Mouse (Mus musculus) lung, postnatal 14 days (tissue): Measurements from ENCODE around the gene Chdh.

ENCODE experiments used
- DNase-seq: peaks from one replicate; pipeline ENCODE4 v3.0.0; 2021

Gene Chdh

DNA sequence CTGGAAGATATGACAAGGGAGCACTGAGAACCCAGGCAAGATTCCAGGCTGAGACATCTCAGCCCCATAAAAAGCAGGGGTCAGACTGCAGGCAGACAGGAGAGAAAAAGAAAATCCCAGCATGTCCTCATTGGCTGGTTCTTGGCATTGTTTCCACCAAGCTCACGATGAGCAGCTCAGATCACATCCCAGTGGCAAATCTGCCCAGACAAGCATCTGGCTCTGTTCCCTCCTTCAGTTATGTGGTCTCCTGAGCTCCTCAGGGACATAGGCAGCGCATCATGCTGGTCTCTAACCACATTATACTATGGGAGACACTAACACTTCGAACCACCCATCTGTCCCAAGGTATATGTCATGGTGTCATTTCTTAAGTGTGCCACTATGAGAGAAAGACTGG, 59.7 kb downstream of the Chdh start:
- no peak for DNase-seq

DNA sequence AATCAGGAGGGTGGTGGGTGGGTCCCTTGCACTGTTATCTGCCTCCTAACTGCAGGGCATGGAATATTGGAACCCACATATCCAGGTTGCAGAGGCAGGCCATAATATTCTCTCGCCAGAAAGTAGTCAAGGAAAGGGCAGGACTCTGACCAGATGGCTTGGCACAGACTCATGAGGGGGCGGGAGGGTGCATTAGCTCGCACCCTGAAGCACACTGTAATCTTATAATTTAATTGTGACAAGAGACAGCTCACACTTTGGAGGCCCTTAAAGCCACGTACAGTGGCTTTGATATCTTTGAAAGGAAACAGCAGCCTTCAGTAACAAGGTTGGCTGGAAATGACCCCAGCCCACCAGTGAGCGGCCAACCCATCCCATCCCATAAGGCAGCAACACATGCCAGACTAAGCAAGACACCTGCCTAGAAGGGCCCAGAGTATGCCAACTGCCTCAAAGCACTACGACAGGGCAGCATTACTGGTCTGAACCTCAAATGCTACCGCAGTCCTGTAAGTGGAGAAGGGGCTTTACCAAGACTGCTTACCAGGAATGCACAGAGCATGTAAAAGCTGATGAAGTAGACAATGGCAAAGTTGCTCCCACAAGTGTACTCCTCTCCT, 66.6 kb downstream of the Chdh start:
- no peak for DNase-seq

DNA sequence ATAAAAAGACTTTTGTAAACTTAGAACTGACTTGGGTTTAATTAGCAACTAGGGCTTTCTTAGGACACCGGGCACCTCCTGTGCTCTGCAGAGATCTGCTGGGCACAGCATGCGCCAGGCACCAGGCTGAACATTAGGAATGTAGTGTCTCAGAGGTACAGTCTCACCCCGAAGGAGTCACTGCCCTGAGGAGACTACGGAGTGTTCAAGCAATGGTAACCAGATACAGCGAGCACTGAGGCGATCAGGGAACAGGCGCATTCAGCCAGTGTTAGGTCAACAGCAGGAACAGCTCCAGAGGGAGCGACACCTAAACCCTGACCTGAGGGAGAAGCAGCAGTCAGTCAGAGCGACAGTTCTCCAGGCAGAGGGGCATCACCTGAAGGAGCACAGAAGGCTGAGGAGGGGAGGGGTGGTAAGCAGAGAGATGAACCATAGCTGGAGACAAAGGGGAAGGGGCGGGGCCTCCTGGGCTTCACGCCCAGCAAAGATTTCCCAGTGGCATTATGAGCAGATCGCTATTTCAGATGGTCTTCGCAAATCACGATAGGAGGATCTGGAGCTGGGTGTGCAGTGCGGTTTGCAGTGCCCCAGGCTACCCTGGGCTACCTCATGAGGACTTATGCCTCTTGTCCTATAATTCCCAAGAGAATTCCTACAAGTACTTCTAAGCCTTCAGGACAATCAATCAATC, 69.4 kb downstream of the Chdh start:
- DNase-seq, result no peak

DNA sequence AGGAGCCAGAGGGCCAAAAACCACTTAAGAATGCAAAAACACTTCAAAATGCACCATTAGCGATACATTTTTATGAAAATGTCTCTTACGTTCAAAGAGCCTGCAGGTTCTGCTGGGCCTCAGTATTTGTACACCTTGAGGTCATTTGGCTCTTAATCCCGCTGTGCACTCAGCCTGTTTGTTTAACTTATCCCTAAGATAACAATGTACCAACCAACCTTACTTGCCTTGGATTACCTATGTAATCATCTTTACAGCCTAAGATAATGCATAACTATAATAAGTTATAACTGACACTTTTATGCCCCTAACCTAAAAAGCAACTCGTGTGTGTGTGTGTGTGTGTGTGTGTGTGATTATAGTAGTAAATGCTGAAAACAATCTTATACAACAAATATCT, 70.9 kb downstream of the Chdh start:
- DNase-seq, result no peak
